Comparison of ENCODE assay signal across 15 mouse cellular contexts in the genomic region with DNA sequence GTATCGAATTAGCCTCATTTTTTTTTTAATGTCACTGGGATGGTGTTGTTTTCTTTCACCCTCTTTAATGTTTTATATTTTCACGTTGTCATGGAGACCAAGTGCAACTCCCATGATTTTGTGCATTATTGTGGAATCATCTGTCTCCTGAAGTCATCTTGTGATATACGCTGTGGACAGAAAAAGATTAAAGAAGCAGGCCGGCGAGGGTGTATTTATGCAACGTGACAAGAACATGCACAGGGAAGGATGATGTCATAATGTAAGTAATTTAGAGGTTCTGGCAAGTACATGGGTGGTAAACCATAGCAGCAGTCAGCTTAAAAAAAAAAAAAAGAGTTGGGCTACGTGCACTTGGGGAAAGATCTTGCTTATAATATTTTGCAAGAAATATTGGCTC.
DNase-seq lines count a peak whose midpoint lies in the region; ATAC-seq and TF ChIP-seq lines count a peak whose summit lies in the region.
"Had no signal": no experiment of that assay in that cellular context is flagged by ENCODE, and none has a peak within 500 bp of the region (broad histone marks: within the 10 kb centered on the region; RNA-seq: fewer than 3 reads in every experiment).

No protein-coding gene starts in this region.

- no peak overlapping the region for H3K27ac ChIP-seq in kidney, embryonic 15.5 days
- no peak overlapping the region for H3K27ac ChIP-seq in midbrain, postnatal 0 days (ENCODE audit: low read depth, low read length)
- no peak overlapping the region for H3K27ac ChIP-seq in midbrain, embryonic 11.5 days (ENCODE audit: low read depth, low read length)
- H3K27ac ChIP-seq in left cerebral cortex, adult 2 months: no peak overlapping the region
- H3K27ac ChIP-seq: embryonic facial prominence, embryonic 13.5 days; forebrain, embryonic 12.5 days; hindbrain, embryonic 14.5 days had no signal

- no peak overlapping the region for H3K9ac ChIP-seq in kidney, embryonic 15.5 days
- no peak overlapping the region for H3K9ac ChIP-seq in midbrain, postnatal 0 days (replicated peaks; ENCODE audit: low read length, poor library complexity, severe bottlenecking)
- no peak overlapping the region for H3K9ac ChIP-seq in midbrain, embryonic 11.5 days (ENCODE audit: low read length)
- H3K9ac ChIP-seq: embryonic facial prominence, embryonic 13.5 days; forebrain, embryonic 12.5 days; hindbrain, embryonic 14.5 days had no signal

- 0 out of 2 replicates have a peak, but pooled peaks cover 4% of the 10 kb centered on the region for H3K27me3 ChIP-seq in kidney, embryonic 15.5 days
- H3K27me3 ChIP-seq in midbrain, postnatal 0 days (ENCODE audit: insufficient read depth, low read length): no peaks in the 10 kb centered on the region
- H3K27me3 ChIP-seq in midbrain, embryonic 11.5 days (ENCODE audit: control insufficient read depth, insufficient read depth, low read length): no peaks in the 10 kb centered on the region
- H3K27me3 ChIP-seq: forebrain, embryonic 12.5 days had no signal

- no peak for TF ChIP-seq CTCF in midbrain, postnatal 0 days (IDR thresholded peaks at IDR 0.05)
- no peak for TF ChIP-seq CTCF in left cerebral cortex, adult 2 months (IDR thresholded peaks at IDR 0.05)

- H3K4me3 ChIP-seq in kidney, embryonic 15.5 days (replicated peaks): no peak overlapping the region
- H3K4me3 ChIP-seq in midbrain, postnatal 0 days (ENCODE audit: low read depth, low read length): no peak overlapping the region
- no peak overlapping the region for H3K4me3 ChIP-seq in midbrain, embryonic 11.5 days (ENCODE audit: low read depth, low read length)
- no peak overlapping the region for H3K4me3 ChIP-seq in left cerebral cortex, adult 2 months
- H3K4me3 ChIP-seq: embryonic facial prominence, embryonic 13.5 days; forebrain, embryonic 12.5 days had no signal

- 0 out of 2 replicates have a peak, but pooled peaks have one; percentile 29 for ATAC-seq in kidney, embryonic 15.5 days (replicated peaks; ENCODE audit: low FRiP score)
- ATAC-seq in midbrain, postnatal 0 days (ENCODE audit: low FRiP score): no peak
- no peak for ATAC-seq in midbrain, embryonic 11.5 days (ENCODE audit: low FRiP score)
- ATAC-seq: CD4-positive, CD25-positive, alpha-beta regulatory T cell, adult 4 months had no signal

- 0 out of 2 replicates have a peak overlapping the region, but pooled peaks have one; percentile 12 for H3K4me2 ChIP-seq in kidney, embryonic 15.5 days
- H3K4me2 ChIP-seq in midbrain, postnatal 0 days (ENCODE audit: low read depth, low read length, poor library complexity, severe bottlenecking): no peak overlapping the region
- no peak overlapping the region for H3K4me2 ChIP-seq in midbrain, embryonic 11.5 days
- H3K4me2 ChIP-seq: embryonic facial prominence, embryonic 13.5 days; forebrain, embryonic 12.5 days; hindbrain, embryonic 14.5 days had no signal

- 36% methylated on average over 7 of the region's 7 CpGs for WGBS in kidney, embryonic 15.5 days
- WGBS in midbrain, postnatal 0 days: 56% methylated on average over 7 of the region's 7 CpGs
- 83% methylated on average over 7 of the region's 7 CpGs for WGBS in midbrain, embryonic 11.5 days

- DNase-seq in kidney, postnatal 10 days: no peak
- DNase-seq in midbrain, postnatal 0 days (ENCODE audit: low spot score): peak; percentile 7
- DNase-seq in midbrain, embryonic 11.5 days (ENCODE audit: low spot score, missing footprints): no peak
- DNase-seq in left cerebral cortex, adult 2 months (ENCODE audit: extremely low spot score in 1 of 2, low spot score in 2 of 2): peak; percentile 16 to 19
- peak; percentile 20 to 50 for DNase-seq in right cerebral cortex, postnatal 36 days (ENCODE audit: low spot score in 2 of 2)
- DNase-seq in embryo, embryonic 11 days: no peak
- DNase-seq in adrenal gland, postnatal 14 days: no peak
- DNase-seq: cerebellum, postnatal 14 days; gastrocnemius, postnatal 25 days; kidney, postnatal 36 days had no signal

- no peaks in the 10 kb centered on the region for H3K36me3 ChIP-seq in kidney, embryonic 15.5 days
- H3K36me3 ChIP-seq in midbrain, postnatal 0 days (ENCODE audit: insufficient read depth, low read length): no peaks in the 10 kb centered on the region
- no peaks in the 10 kb centered on the region for H3K36me3 ChIP-seq in midbrain, embryonic 11.5 days (ENCODE audit: control insufficient read depth, insufficient read depth, low read length)
- H3K36me3 ChIP-seq: embryonic facial prominence, embryonic 13.5 days; forebrain, embryonic 12.5 days had no signal

- intact Hi-C loops in left cerebral cortex, adult 2 months (cut with DNase I): loop anchor here (2.0 to 10.0 kb wide), 3 partner anchors 35 to 573 kb away; no protein-coding TSS in a partner anchor

- no peaks in the 10 kb centered on the region for H3K9me3 ChIP-seq in kidney, embryonic 15.5 days (replicated peaks)
- no peaks in the 10 kb centered on the region for H3K9me3 ChIP-seq in midbrain, postnatal 0 days (ENCODE audit: low read length)
- no peaks in the 10 kb centered on the region for H3K9me3 ChIP-seq in midbrain, embryonic 11.5 days (ENCODE audit: control insufficient read depth, low read length)
- H3K9me3 ChIP-seq: embryonic facial prominence, embryonic 13.5 days; forebrain, embryonic 12.5 days had no signal

- peaks cover 3% of the 10 kb centered on the region; the same call in 1 of the 2 replicates for H3K4me1 ChIP-seq in kidney, embryonic 15.5 days
- no peaks in the 10 kb centered on the region for H3K4me1 ChIP-seq in midbrain, postnatal 0 days (ENCODE audit: insufficient read depth, low read length)
- no peaks in the 10 kb centered on the region for H3K4me1 ChIP-seq in midbrain, embryonic 11.5 days (ENCODE audit: control insufficient read depth, insufficient read depth, low read length)
- H3K4me1 ChIP-seq: embryonic facial prominence, embryonic 13.5 days; forebrain, embryonic 12.5 days had no signal

Comparison
In these comparisons a context has a peak if more than half of its experiments do, and no peak if none do; other contexts are left out.
1. DNase-seq: peak in midbrain, postnatal 0 days (single experiment), left cerebral cortex, adult 2 months (2 of 2) and right cerebral cortex, postnatal 36 days (2 of 2); none in kidney, postnatal 10 days (single experiment), midbrain, embryonic 11.5 days (single experiment), embryo, embryonic 11 days (single experiment) and adrenal gland, postnatal 14 days (single experiment).